Mouse (Mus musculus): ENCODE measurements at regions not wholly inside any gene's neighbourhood (a gene's known extent, or its start where the extent isn't known, plus 50 kb on each side); places are given as distances from the start of the nearest gene placed in this dataset.

GRCm38 (mm10) chr11:33061570-33061969, 85.6 kb downstream of the Fgf18 start:
- in situ Hi-C loops (cut with MboI, MseI) = no loop called here

- in situ Hi-C loops (cut with MboI, MseI) = no loop called here
Observed at GRCm38 (mm10) chr11:33060352-33060751, 86.8 kb downstream of the Fgf18 start.

GRCm38 (mm10) chr11:33050216-33050615, 97.0 kb downstream of the Fgf18 start:
- in situ Hi-C loops (cut with MboI, MseI) = no loop called here

DNA sequence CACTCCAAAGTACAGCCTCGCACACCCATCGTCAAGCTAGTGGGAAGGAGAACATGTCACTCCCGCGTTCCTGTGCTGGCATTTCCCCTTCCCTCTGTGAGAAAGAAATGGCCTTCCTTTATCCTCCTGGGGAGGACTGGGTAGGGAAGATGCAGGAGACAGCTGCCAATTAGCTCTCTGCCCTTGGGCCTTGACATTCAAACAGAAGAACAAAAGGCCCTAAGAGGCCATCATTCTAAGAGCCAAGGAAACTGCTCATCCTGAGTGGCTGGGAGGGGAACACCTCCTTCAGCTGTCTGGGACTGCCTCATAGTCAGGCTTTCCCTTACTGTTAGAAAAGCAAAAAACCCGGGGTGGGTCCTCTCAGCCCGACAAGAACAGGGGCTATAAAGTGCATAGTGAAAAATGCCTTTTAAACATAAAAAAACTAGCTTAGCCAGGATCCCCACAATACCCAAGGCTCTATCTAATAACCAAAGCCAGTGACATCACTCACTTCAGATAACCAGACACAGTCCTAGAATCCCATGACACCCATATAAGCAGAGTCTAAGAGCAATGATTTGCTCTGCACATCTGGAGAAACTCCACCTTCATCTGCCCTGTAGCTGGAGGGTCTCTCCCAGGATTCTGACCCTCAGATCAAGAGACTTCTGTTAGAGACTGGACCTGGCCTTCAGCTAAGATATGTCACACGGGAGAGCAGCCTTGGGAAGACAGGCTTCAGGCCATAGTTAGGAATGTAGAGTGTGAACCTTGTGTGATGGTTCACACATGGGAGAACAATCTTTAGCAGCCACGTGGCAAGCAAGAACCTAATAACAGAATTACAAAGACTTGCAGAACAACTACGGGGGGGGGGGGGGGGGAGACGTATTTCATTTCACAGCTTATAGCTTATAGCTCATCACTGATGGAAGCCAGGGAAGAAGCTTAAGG, 107.1 kb downstream of the Fgf18 start:
- in situ Hi-C loops (cut with MboI, MseI) = no loop called here

DNA sequence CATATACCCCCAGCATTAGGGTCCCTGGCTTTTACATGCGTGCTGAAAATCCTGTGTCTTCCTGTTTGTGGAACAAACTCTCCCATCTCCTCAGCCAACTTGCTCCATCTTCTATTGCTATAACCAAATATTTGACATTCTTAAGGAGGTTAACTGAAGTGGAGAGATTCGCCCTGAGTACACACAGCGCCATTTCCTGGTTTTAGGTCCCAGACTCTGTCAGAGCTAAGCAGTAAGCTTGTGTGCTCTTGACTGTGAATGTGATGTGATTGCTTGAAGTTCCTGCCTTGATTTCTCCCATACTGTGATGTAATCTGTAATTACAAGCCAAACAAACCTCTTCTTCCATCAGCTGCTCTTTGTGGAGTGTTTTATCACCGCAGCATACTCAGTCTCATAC, 110.8 kb downstream of the Fgf18 start:
- in situ Hi-C loops (cut with MboI, MseI) = no loop called here

DNA sequence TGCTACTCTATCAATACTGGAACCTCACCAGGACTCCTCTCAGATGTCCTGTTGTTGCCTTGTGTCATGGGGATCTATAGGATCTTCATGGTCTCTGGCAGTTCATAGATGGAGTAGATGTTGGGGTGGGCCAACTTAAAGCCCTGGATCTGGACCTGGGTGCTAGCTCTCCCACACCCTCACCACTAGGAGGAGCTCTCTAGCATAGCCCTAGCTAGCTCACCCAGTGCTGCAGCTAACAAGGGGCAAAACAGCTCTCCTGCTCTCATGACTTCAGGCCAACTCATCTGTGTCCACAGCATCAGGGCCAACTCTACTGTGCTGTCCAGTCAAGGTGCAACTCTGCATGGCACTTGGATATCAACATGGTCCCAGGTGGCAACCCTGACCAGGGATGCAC, 118.3 kb downstream of the Fgf18 start:
- in situ Hi-C loops (cut with MboI, MseI) = no loop called here

DNA sequence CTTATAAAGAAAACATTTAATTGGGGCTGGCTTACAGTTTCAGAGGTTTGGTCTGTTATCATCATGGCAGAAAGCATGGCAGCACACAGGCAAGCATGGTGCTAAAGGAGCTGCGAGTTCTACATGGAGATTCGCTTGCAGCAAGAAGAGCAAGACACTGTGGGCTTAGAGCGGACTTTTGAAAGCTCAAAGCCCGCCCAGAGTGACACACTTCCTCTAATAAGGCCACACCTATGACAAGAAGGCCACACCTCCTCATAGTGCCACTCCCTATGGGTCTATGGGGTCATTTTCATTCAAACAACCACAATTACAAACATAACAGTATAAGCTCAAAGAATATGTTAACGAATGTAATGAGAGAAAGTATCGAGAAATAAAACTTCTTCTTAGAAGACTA, 120.1 kb downstream of the Fgf18 start:
- in situ Hi-C loops (cut with MboI, MseI) = no loop called here

DNA sequence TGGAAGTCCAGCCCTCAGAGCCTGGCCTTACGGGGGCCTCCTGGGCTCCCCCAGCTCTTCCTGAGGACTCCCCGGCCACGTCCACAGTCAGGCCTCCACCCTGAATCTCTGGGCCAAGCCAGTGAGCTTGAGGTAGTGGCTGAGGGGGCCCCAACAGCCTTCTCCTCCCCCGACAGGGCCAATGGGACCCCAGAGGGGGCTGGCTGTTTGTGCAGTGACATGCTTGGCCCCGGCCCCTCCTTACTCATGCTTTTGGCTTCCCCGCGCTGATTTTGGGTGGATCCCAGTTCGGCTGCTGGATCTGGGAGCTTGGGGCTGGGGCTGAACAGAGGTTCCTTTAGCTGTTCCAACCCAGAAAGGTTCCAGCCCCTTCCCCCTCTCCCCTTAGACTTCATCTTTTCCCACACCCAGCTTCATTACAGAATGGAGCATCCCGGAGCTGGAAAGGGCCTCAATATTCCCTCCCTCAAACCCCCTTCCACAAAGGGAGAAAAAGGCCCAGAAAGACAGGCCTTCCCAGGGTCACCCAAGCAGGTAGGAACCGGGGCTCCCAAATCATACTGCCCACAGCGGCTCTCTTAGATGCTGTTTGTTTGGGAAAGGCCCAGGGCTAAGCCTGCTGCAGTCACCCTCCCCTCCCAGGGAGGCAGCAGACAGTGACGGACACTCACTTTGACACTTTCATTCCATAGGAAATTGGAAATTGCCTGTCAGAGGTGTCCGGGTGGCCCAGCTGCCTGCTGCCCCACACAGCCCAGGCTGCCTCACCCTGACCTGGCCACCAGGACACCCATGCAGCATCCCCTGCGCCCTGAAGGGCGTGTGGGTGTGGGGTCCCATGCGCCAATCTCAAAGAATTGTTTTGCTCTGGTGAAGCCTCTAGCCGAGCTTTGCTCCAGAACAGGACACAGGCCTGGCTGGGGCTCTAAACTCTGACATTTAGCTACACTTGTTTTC, 133.7 kb downstream of the Fgf18 start:
- in situ Hi-C loops (cut with MboI, MseI) = no loop called here

- in situ Hi-C loops (cut with MboI, MseI) = no loop called here
Observed at GRCm38 (mm10) chr11:33012384-33013160, 134.6 kb downstream of the Fgf18 start.

DNA sequence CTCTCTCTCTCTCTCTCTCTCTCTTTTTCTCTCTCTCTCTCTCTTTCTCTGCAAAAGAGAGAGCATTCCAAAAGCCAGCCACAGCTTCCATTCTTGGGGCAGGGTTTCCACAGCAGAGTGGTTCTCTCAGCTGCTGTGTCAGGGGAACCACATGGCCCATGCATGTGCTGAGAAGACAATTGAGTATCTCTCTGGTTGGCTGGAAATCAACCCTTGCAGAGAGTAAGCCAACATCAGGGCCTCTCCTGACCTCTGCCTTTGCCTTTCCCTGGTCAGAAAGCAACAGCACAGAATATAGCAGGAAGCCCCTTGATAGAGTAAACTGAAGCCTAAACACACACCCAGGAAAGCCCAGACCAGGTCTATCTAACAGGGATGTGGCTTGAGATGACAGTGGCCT, 138.6 kb downstream of the Fgf18 start:
- in situ Hi-C loops (cut with MboI, MseI) = no loop called here

DNA sequence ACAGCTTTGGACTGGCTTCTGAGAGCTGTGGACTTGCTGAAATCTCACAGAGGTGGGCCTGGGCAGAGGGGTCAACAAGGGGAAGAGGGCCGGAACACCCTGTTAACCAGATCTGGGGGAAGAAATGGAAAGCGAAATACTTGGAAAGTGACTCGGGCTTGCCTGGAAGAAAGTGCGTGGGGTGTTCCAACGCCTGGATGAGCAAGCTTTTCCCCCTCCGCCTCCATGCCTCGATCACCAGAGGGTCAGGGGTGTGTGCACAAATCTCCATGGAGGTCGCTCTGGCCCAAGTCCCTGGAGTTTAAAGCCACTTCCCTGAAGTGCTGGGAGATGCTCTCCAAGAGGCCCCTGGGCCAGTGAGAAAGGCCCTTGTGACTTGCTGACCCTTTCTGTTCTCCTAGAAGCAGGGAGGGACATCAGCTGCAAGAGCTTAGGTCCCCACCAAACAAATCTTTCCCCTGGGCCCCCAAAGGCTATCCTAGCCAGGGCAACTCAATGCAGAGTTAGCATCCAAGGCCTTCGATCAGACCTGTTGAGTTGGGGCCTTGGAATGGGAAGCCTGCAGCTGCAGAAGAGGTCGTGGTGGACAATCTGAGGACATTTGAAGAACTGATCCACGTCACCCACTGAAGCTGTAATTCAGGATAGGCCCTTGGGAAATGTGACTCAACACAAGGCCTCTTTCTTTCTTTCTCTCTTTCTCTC, 139.2 kb downstream of the Fgf18 start:
- in situ Hi-C loops (cut with MboI, MseI) = no loop called here

DNA sequence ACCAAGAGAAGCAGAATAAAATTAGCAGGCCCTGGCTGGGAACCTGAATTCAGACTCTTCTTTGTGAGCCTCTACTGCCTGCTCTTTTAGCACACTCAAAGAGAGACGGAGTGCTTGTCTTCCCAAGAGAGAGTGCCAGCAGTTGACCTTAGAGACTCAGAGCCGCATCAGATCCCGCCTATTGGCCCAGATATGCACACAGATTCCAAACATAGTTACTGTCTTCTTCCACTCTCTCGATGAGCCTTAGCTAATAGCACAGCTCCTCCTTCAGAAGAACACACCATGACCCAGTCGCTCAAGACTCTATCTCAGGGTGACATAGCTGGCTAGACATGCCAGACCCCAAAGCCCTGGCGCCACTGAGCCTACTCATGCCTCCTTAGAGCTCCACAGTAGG, 139.8 kb downstream of the Fgf18 start:
- in situ Hi-C loops (cut with MboI, MseI) = no loop called here

GRCm38 (mm10) chr11:33005183-33005582, 142.0 kb downstream of the Fgf18 start:
- in situ Hi-C loops (cut with MboI, MseI) = no loop called here

DNA sequence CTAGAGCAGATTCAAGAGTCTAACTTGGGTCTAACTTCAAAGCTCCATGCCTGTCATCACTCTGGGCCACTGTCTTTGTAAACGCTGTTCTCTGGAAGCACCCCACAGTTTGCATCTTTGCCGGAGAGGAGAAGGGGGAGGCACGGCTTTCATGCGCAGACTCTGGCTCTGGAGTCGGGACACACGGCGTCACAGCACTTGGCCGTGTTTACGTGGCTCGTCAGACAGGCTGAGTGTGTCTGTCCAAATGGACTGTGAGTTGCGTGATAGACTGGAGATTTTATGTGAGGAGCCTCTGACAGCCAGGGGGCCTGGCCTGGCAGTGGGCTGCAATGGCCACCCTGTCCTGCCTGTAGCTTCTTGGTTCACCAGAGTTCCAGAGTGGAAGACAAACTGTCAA, 142.6 kb downstream of the Fgf18 start:
- in situ Hi-C loops (cut with MboI, MseI) = no loop called here

GRCm38 (mm10) chr11:32999684-33000255, 147.4 kb downstream of the Fgf18 start:
- in situ Hi-C loops (cut with MboI, MseI) = no loop called here

GRCm38 (mm10) chr11:32998687-32999605, 148.3 kb downstream of the Fgf18 start:
- in situ Hi-C loops (cut with MboI, MseI) = no loop called here

DNA sequence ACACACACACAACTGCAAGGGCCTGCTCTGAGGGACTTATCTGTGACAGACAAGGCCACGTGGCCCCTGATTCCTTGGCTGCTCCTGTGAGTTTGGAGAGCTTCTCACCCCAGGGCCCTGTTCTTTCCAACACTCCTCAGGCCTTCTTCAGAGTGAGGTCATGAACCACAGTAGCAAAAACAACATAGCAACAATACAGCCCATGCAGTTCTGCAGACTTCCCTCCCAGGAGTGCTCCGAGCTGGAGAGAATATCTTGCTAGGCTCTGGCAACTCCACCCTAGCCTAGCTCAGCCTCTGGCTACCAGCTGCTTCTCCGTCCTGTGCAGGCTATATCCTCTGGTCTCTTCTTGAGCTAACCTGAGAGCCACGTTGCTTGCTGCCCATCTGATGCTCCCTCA, 152.8 kb downstream of the Fgf18 start:
- in situ Hi-C loops (cut with MboI, MseI) = no loop called here

DNA sequence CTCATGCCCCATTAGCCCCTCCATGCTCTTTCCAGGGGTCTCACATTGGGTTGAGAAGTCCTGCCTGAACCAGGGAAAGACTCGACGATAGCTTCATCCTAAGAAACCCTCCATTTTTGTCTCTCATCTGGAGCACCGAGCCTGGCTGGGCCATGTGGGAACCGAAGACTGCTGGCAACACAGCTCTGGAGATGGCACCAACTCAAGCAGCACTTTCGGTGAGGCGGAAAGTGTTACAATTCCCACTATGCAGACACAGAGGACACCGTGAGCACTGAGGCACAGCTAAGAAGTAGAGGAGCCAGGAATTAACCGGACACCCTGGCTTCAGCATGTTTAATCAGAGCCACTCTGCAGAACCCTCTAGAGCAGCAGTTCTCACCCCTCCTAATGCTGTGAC, 153.8 kb downstream of the Fgf18 start:
- in situ Hi-C loops (cut with MboI, MseI) = no loop called here

- in situ Hi-C loops (cut with MboI, MseI) = no loop called here
Observed at GRCm38 (mm10) chr11:32991036-32991616, 156.1 kb downstream of the Fgf18 start.

All from T-helper 2 cell (primary cell).